Mouse (Mus musculus): ENCODE measurements at regions not wholly inside any gene's neighbourhood (a gene's known extent, or its start where the extent isn't known, plus 50 kb on each side); places are given as distances from the start of the nearest gene placed in this dataset.

- Histone ChIP-seq H3K4me2 (ENCODE audit: low read depth, low read length) (no peak overlapping the region), H3K27me3 (ENCODE audit: insufficient read depth, low read length) (no peaks in the 10 kb centered on the region), H3K27ac (ENCODE audit: low read depth) (no peak overlapping the region), H3K4me3 (ENCODE audit: low read depth, low read length) (no peak overlapping the region), H3K4me1 (ENCODE audit: insufficient read depth) (no peaks in the 10 kb centered on the region), H3K9ac (replicated peaks) (no peak overlapping the region), H3K9me3 (ENCODE audit: low read length) (no peaks in the 10 kb centered on the region), H3K36me3 (replicated peaks; ENCODE audit: insufficient read depth, low read length) (no peaks in the 10 kb centered on the region)
- WGBS (ENCODE audit: insufficient replicate concordance): 70% methylated on average over 5 of the region's 5 CpGs
- no peak for DNase-seq
- ATAC-seq: no peak
- no peak for TF ChIP-seq EP300 (IDR thresholded peaks at IDR 0.05; ENCODE audit: low read depth)
- TF ChIP-seq CTCF (IDR thresholded peaks at IDR 0.05; ENCODE audit: low read depth): no peak
Observed at GRCm38 (mm10) chr4:153223019-153223418, 259.6 kb downstream of the Ajap1 start.

DNA sequence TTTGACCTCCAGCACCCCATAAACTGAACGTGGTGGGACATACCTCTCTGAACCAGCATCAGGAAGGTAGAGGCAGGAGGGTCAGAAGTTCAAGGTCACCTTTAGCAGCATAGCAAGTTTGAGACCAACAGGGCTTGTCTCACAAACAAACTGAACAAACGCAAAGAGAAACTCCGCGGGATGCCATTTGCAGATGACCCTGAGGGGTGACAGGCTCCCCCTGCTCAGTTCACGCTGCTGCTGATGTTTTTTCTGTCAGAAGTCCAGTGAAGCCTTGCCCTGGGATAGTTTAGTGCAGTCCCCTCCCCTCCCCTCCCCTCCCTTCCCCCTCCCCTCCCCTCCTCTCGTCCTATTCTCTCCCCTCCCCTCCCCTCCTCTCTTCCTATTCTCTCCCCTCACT is 262.1 kb downstream of the Ajap1 start:
- Histone ChIP-seq H3K4me1 (ENCODE audit: insufficient read depth) (no peaks in the 10 kb centered on the region), H3K9ac (replicated peaks) (no peak overlapping the region), H3K4me3 (ENCODE audit: low read depth, low read length) (no peak overlapping the region), H3K27me3 (ENCODE audit: insufficient read depth, low read length) (no peaks in the 10 kb centered on the region), H3K27ac (ENCODE audit: low read depth) (no peak overlapping the region), H3K9me3 (ENCODE audit: low read length) (no peaks in the 10 kb centered on the region), H3K36me3 (replicated peaks; ENCODE audit: insufficient read depth, low read length) (no peaks in the 10 kb centered on the region), H3K4me2 (ENCODE audit: low read depth, low read length) (no peak overlapping the region)
- WGBS (ENCODE audit: insufficient replicate concordance): 34% methylated on average over 5 of the region's 6 CpGs
- no peak for DNase-seq
- TF ChIP-seq EP300 (IDR thresholded peaks at IDR 0.05; ENCODE audit: low read depth): no peak
- no peak for TF ChIP-seq CTCF (IDR thresholded peaks at IDR 0.05; ENCODE audit: low read depth)
- ATAC-seq: no peak

DNA sequence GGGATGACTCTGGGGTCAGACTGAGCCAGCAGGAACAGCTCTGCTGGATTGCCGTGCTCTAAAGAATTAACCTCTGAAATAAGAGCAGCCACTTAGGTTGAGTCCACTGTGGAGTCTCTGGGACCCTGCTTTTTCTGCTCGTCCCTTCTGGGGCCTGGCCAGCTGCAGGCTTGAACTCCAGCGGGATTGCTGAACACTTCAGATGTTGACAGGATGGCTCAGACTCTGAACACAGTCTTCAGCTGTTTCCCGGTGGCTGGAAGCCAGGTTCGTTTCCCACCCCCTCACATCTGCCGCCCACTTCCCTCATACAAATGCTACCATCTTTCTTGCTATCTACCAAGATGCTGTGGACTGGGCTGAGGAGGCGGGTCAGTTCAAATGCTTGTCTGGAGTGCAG is 262.5 kb downstream of the Ajap1 start:
- ATAC-seq (no peak), DNase-seq (no peak)
- H3K4me3 ChIP-seq (ENCODE audit: low read depth, low read length): no peak overlapping the region
- no peaks in the 10 kb centered on the region for H3K9me3 ChIP-seq (ENCODE audit: low read length)
- H3K4me1 ChIP-seq (ENCODE audit: insufficient read depth): no peaks in the 10 kb centered on the region
- no peak overlapping the region for H3K9ac ChIP-seq (replicated peaks)
- 41% methylated on average over 7 of the region's 7 CpGs for WGBS (ENCODE audit: insufficient replicate concordance)
- H3K4me2 ChIP-seq (ENCODE audit: low read depth, low read length): no peak overlapping the region
- no peak for TF ChIP-seq CTCF (IDR thresholded peaks at IDR 0.05; ENCODE audit: low read depth)
- no peak for TF ChIP-seq EP300 (IDR thresholded peaks at IDR 0.05; ENCODE audit: low read depth)
- H3K36me3 ChIP-seq (replicated peaks; ENCODE audit: insufficient read depth, low read length): no peaks in the 10 kb centered on the region
- no peak overlapping the region for H3K27ac ChIP-seq (ENCODE audit: low read depth)
- no peaks in the 10 kb centered on the region for H3K27me3 ChIP-seq (ENCODE audit: insufficient read depth, low read length)

GRCm38 (mm10) chr4:153217541-153217980 is 265.1 kb downstream of the Ajap1 start:
- no peak for TF ChIP-seq CTCF (IDR thresholded peaks at IDR 0.05; ENCODE audit: low read depth)
- no peak for TF ChIP-seq EP300 (IDR thresholded peaks at IDR 0.05; ENCODE audit: low read depth)
- ATAC-seq: peak; percentile 33; the same call in 1 of the 2 replicates
- no peaks in the 10 kb centered on the region for H3K27me3 ChIP-seq (ENCODE audit: insufficient read depth, low read length)
- no peak for DNase-seq
- no peak overlapping the region for H3K27ac ChIP-seq (ENCODE audit: low read depth)
- no peak overlapping the region for H3K4me2 ChIP-seq (ENCODE audit: low read depth, low read length)
- no peak overlapping the region for H3K9ac ChIP-seq (replicated peaks)
- no peaks in the 10 kb centered on the region for H3K4me1 ChIP-seq (ENCODE audit: insufficient read depth)
- no peaks in the 10 kb centered on the region for H3K36me3 ChIP-seq (replicated peaks; ENCODE audit: insufficient read depth, low read length)
- no peaks in the 10 kb centered on the region for H3K9me3 ChIP-seq (ENCODE audit: low read length)
- WGBS (ENCODE audit: insufficient replicate concordance): 41% methylated on average over 9 of the region's 9 CpGs
- H3K4me3 ChIP-seq (ENCODE audit: low read depth, low read length): no peak overlapping the region

- H3K9me3 ChIP-seq (ENCODE audit: low read length): no peaks in the 10 kb centered on the region
- no peaks in the 10 kb centered on the region for H3K36me3 ChIP-seq (replicated peaks; ENCODE audit: insufficient read depth, low read length)
- 70% methylated on average over 11 of the region's 11 CpGs for WGBS (ENCODE audit: insufficient replicate concordance)
- H3K27ac ChIP-seq (ENCODE audit: low read depth): no peak overlapping the region
- no peaks in the 10 kb centered on the region for H3K27me3 ChIP-seq (ENCODE audit: insufficient read depth, low read length)
- H3K4me1 ChIP-seq (ENCODE audit: insufficient read depth): no peaks in the 10 kb centered on the region
- H3K9ac ChIP-seq (replicated peaks): no peak overlapping the region
- ATAC-seq (no peak), DNase-seq (no peak)
- TF ChIP-seq EP300 (IDR thresholded peaks at IDR 0.05; ENCODE audit: low read depth): no peak
- no peak for TF ChIP-seq CTCF (IDR thresholded peaks at IDR 0.05; ENCODE audit: low read depth)
- no peak overlapping the region for H3K4me2 ChIP-seq (ENCODE audit: low read depth, low read length)
- H3K4me3 ChIP-seq (ENCODE audit: low read depth, low read length): no peak overlapping the region
Observed at GRCm38 (mm10) chr4:153212095-153212494, 270.5 kb downstream of the Ajap1 start.

- Histone ChIP-seq H3K4me1 (ENCODE audit: insufficient read depth) (no peaks in the 10 kb centered on the region), H3K9ac (replicated peaks) (no peak overlapping the region), H3K27me3 (ENCODE audit: insufficient read depth, low read length) (no peaks in the 10 kb centered on the region), H3K36me3 (replicated peaks; ENCODE audit: insufficient read depth, low read length) (no peaks in the 10 kb centered on the region), H3K4me3 (ENCODE audit: low read depth, low read length) (no peak overlapping the region), H3K9me3 (ENCODE audit: low read length) (no peaks in the 10 kb centered on the region), H3K4me2 (ENCODE audit: low read depth, low read length) (no peak overlapping the region), H3K27ac (ENCODE audit: low read depth) (no peak overlapping the region)
- DNase-seq: no peak
- WGBS (ENCODE audit: insufficient replicate concordance): 34% methylated on average over 2 of the region's 2 CpGs
- ATAC-seq: no peak
- TF ChIP-seq CTCF (IDR thresholded peaks at IDR 0.05; ENCODE audit: low read depth) (no peak), EP300 (IDR thresholded peaks at IDR 0.05; ENCODE audit: low read depth) (no peak)
Observed at GRCm38 (mm10) chr4:153208822-153209221, 273.8 kb downstream of the Ajap1 start.

DNA sequence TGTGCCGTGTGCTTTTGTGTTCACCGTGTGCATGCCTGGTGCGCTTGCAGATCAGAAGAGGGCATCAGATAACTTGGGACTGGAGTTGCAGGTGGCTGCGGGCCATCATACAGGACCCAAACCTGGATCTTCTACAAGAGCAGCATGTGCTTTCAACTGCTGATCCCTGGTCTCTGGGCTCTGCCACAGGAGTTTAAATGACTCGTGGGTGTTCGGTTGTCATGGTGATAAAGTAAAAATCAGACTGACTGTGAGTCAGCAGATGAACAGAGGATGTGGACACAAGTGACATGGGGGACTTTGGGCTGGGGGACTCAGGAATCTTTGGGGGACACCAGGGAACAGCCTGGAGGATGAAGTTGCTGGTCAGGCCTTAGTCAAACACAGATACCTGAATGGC is 274.4 kb downstream of the Ajap1 start:
- WGBS (ENCODE audit: insufficient replicate concordance): 70% methylated on average over 6 of the region's 6 CpGs
- Histone ChIP-seq H3K36me3 (replicated peaks; ENCODE audit: insufficient read depth, low read length) (no peaks in the 10 kb centered on the region), H3K27ac (ENCODE audit: low read depth) (no peak overlapping the region), H3K4me1 (ENCODE audit: insufficient read depth) (no peaks in the 10 kb centered on the region), H3K9ac (replicated peaks) (no peak overlapping the region), H3K4me3 (ENCODE audit: low read depth, low read length) (no peak overlapping the region), H3K4me2 (ENCODE audit: low read depth, low read length) (no peak overlapping the region), H3K27me3 (ENCODE audit: insufficient read depth, low read length) (no peaks in the 10 kb centered on the region), H3K9me3 (ENCODE audit: low read length) (no peaks in the 10 kb centered on the region)
- TF ChIP-seq EP300 (IDR thresholded peaks at IDR 0.05; ENCODE audit: low read depth): no peak
- no peak for TF ChIP-seq CTCF (IDR thresholded peaks at IDR 0.05; ENCODE audit: low read depth)
- no peak for DNase-seq
- ATAC-seq: no peak
